Mouse (Mus musculus): ENCODE results near the gene Pak4.
"Not testable (repeated sequence)": the region's sequence is repeated elsewhere in the genome, so short reads cannot be mapped to it uniquely, and the experiment has no call there.

Pak4 gene

GRCm38 (mm10) chr7:28597642-28598446, at the start of gene Pak4, which contains the start of gene Samd4b:
TSS of gene Pak4 (minus strand) at chr7:28598185.
TSS of gene Samd4b (minus strand) at chr7:28598144.
- DNase-seq (ENCODE audit: low spot score in 2 of 2) = peak; percentile 99

GRCm38 (mm10) chr7:28647016-28647415, 49.0 kb upstream of the Pak4 start:
- no peak for DNase-seq (ENCODE audit: low spot score in 2 of 2)

- no peak for DNase-seq (ENCODE audit: low spot score in 2 of 2)
Measured at GRCm38 (mm10) chr7:28645947-28646475, 48.0 kb upstream of the Pak4 start.

- DNase-seq (ENCODE audit: low spot score in 2 of 2) = no peak
Measured at GRCm38 (mm10) chr7:28645366-28645765, 47.4 kb upstream of the Pak4 start.

- DNase-seq (ENCODE audit: low spot score in 2 of 2) = no peak
Measured at GRCm38 (mm10) chr7:28641546-28641945, 43.6 kb upstream of the Pak4 start.

- no peak for DNase-seq (ENCODE audit: low spot score in 2 of 2)
Measured at GRCm38 (mm10) chr7:28637511-28637910, 39.5 kb upstream of the Pak4 start.

GRCm38 (mm10) chr7:28634128-28634527, 36.1 kb upstream of the Pak4 start:
- no peak for DNase-seq (ENCODE audit: low spot score in 2 of 2)

- no peak for DNase-seq (ENCODE audit: low spot score in 2 of 2)
Measured at GRCm38 (mm10) chr7:28631073-28631472, 33.1 kb upstream of the Pak4 start, which contains the start of gene Acp7. TSS of gene Acp7 (minus strand) at chr7:28631332.

- DNase-seq (ENCODE audit: low spot score in 2 of 2) = no peak
Measured at GRCm38 (mm10) chr7:28624791-28625190, 26.8 kb upstream of the Pak4 start.

GRCm38 (mm10) chr7:28619098-28619715, 21.2 kb upstream of the Pak4 start:
- DNase-seq (ENCODE audit: low spot score in 2 of 2) = no peak

- DNase-seq (ENCODE audit: low spot score in 2 of 2) = no peak
Measured at GRCm38 (mm10) chr7:28605951-28606350, 8.0 kb upstream of the Pak4 start.

GRCm38 (mm10) chr7:28603788-28604187, 5.8 kb upstream of the Pak4 start:
- DNase-seq (ENCODE audit: low spot score in 2 of 2) = not testable (repeated sequence)

- no peak for DNase-seq (ENCODE audit: low spot score in 2 of 2)
Measured at GRCm38 (mm10) chr7:28603136-28603535, 5.2 kb upstream of the Pak4 start.

GRCm38 (mm10) chr7:28601668-28602067, 3.7 kb upstream of the Pak4 start:
- no peak for DNase-seq (ENCODE audit: low spot score in 2 of 2)

- no peak for DNase-seq (ENCODE audit: low spot score in 2 of 2)
Measured at GRCm38 (mm10) chr7:28601029-28601428, 3.0 kb upstream of the Pak4 start.

GRCm38 (mm10) chr7:28598951-28599350, 966 bp upstream of the Pak4 start:
- no peak for DNase-seq (ENCODE audit: low spot score in 2 of 2)

GRCm38 (mm10) chr7:28597277-28597570, 761 bp downstream of the Pak4 start:
- DNase-seq (ENCODE audit: low spot score in 2 of 2) = no peak

- DNase-seq (ENCODE audit: low spot score in 2 of 2) = peak in 1 of 2 experiments; percentile 71
Measured at GRCm38 (mm10) chr7:28596436-28597276, 1.3 kb downstream of the Pak4 start.

GRCm38 (mm10) chr7:28595751-28596435, 2.1 kb downstream of the Pak4 start:
- DNase-seq (ENCODE audit: low spot score in 2 of 2) = no peak

GRCm38 (mm10) chr7:28593206-28594111, 4.5 kb downstream of the Pak4 start:
- DNase-seq (ENCODE audit: low spot score in 2 of 2) = no peak

All from urinary bladder, adult 18-20 months (tissue).